Mouse (Mus musculus): ENCODE measurements around the gene Rb1.

Rb1 gene

DNA sequence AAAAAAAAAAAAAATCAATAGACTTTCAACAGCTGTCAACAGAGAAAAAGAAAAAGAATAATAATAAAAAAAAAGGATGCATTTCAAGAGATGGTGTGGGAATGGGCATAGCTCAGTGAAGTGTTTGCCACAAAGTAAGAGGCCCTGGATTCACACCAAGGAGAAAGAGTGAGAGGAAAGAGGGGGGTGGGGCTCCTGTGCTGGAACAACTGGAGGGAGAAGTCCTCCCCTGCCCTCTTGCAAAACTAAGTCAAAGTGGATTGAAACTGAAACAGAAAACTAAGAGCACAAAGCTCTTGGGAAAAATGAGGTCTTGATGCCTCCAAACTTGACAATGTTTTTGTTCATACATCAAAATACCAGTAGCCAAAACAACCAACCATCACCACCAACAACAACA, 116.4 kb downstream of the Rb1 start:
- no peak for DNase-seq (ENCODE audit: extremely low spot score)

DNA sequence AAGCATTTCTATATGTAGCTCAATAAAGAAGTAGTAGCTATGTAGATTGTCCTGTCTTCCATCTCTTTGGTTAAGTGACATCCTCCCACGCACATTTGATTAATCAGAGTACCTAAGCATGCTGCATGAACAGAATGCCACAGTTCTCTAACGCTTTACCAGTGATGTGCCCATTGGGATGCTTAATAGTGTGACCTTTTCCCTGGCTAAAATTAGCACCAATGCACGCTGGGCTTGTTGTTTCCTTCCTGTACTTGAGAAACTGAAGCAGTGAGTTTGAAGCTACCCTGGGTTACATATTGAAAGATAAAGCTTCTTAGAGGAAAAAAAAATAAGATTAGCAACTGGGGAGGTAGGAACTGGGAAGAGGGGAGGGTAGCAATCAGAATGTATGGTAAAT, 121.6 kb downstream of the Rb1 start:
- DNase-seq (ENCODE audit: extremely low spot score) = no peak

DNA sequence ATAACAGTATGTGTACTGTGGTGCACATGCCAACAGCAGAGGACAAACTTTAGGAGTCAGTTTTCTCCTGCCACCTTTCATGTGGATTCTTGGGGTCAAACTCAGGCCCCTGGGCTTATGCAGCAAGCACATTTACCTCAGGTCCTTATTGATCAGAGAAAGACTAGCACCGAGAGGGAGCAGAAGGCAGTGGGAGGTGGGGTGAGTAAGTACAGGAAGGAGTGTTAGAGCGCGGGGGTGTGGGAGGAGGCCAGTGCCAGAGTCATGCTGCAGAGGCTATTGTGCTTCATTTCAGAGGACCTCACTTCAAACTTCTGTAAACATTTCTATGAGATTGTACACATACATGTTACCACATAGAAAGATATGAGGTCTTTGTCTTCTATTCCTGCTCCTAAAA, 124.2 kb downstream of the Rb1 start:
- no peak for DNase-seq (ENCODE audit: extremely low spot score)

DNA sequence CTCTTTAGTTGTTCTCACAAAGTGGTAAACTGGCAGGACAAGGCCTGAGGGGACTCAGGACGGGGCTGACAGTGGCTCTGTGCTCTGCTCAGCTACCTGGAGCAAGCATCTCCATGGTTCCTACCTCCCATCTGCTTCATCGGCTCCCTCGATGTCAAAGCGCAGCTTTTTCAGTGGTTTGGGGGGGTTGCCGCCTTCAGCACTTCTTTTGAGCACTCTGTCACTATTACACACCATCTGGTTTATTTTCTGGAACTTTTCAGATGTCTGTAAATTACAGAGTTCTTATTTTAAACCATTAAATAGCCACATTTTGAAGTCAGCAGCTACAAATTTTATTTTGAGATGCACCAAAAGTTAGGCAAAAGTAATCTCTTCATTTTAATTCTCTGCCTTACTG, 126.6 kb downstream of the Rb1 start:
- DNase-seq (ENCODE audit: extremely low spot score) = no peak

DNA sequence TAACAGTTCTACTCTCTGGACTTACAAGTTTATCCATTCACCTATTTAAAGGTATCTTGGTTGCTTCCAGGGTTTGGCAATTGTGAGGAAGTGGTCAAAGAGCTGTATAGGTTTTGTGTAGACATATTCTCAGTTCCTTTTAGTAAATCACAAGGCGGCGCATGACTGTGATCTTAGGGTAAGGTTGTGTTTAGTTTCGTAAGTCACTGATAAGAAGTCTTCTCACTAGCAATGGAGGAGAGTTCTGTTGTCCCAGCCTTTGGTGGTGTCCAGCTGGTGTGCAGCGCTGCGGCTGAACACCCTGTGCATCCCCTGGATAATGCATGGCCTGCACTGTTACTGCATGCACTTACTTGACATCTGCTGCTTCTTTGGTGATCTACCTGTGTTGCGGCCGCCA, 138.7 kb downstream of the Rb1 start:
- no peak for DNase-seq (ENCODE audit: extremely low spot score)

DNA sequence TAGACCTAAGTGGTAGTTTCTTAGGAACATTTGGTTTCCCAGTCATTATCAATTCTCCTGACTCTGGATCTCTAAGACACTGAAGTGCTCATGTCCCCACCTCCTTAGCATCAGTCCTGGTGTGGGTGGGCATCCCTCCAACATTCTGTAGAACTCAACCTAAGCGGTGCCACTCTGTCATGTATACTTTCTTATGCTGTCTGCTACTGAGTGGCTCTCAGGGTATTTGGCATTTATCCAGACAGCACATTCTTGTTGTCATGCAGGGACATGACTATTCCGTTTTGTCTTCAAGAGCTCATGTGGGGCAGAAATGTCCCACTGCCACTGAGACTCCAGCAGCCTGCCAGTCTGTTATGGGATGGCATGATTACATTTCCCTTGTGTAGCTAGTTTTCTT, 144.5 kb downstream of the Rb1 start:
- DNase-seq (ENCODE audit: extremely low spot score) = no peak

DNA sequence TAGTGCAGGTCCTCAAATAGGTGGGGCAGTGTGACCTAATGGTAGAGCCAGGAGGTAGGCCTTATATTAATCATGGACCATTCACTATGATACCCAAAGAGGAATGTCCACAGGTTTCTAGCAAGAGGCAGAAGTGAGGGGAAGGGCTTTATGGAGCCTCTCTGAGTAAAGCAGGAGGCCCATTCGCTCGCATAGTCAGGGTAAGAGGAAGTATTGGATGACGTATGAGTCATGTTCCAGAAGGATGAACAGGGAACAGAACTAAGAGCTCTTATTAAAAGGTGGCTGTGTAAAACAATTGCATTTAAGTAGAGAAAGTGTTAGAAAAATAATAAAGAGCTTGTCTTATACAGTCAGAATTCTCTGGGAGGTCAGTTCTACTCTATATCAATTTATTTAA, 145.0 kb downstream of the Rb1 start:
- DNase-seq (ENCODE audit: extremely low spot score) = no peak

DNA sequence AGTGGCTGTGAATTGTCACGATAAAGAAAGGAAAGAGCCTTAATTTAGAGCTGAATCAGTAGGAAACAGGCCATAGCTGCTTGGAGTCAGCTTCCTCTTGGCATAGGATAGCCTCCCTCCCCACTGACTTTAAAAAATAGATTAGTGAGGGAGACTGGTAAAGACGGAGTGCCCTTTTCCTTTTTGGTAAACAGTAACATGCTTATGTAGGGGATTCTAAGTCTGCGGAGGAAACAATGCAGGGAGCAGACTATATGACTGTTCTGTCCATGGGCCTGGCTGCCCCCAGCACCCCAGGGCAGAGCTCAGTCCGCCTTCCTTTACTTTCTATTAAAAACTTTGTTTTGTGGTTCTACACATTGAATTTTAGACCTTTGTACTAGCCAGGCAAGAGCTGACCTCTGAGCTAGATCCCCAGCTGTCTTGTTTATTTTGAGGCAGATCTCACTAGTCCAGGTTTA, 146.4 kb downstream of the Rb1 start:
- no peak for DNase-seq (ENCODE audit: extremely low spot score)

DNA sequence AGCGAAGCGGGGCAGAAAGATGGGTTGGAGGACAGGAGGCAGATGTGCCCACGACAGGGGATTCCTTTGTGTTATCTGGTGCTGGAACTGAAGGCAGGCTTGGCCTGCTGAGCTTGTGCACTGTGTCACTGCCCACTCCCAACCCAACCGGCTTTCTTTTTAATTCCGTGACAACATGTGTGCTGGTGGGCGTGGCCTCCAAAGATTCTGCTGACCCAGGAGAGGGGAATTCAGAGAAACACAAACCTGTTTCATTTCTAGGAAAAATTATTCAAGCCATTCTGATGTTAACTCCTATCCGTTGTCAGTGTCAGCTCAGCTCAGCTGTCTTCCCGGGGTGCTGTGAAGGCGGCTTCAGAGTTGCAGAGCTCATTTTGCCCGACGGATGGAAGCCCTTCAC, 147.7 kb downstream of the Rb1 start:
- DNase-seq (ENCODE audit: extremely low spot score) = no peak

DNA sequence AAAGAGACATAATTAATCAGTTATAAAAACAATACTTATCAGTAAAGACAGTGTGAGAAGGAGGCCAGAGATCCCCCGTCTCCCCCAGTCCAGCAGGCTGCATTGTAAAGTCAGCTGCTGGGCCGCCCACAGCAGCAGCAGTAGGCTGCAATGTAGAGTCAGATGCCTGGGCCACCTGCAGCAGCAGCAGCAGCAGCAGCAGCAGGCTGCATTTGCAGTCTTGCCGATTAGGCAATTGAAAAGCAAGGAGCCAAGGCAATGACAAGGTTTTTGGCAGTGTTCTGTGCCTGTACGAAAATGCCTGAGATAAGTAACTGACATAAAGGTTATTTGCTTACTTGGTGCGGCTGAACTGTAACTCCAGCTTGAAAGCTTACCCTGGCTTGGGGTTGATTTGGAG, 149.4 kb downstream of the Rb1 start:
- no peak for DNase-seq (ENCODE audit: extremely low spot score)

DNA sequence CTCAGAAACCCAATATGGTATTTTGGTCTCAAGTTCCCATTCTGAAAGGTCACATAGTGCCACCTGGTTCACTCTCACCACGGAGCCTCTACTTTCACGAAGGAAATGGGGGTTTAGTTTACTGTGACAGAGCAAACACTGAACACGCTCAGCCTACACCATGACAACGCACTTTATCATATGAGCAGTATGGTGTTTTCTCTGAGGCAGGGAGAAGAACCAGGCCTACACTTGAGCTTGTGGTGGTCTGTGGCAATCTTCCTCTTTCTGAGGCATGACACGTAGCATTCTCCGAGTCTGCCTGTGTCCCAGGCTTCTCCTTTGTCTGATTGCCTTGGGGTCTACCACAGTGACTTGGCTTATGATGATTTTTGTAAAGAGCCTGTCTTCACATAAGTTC, 149.8 kb downstream of the Rb1 start:
- no peak for DNase-seq (ENCODE audit: extremely low spot score)

DNA sequence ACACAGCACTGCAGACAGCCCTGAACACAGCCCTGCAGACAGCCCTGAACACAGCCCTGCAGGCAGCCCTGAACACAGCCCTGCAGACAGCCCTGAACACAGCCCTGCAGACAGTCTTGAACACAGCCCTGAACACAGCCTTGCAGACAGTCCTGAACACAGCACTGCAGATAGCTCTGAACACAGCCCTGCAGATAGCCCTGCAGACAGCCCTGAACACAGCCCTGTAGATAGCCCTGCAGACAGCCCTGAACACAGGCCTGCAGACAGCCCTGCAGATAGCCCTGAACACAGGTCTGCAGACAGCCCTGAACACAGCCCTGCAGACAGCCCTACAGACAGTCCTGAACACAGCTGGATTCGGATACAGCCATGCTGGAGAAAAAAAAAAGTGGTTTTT, 150.6 kb downstream of the Rb1 start:
- no peak for DNase-seq (ENCODE audit: extremely low spot score)

DNA sequence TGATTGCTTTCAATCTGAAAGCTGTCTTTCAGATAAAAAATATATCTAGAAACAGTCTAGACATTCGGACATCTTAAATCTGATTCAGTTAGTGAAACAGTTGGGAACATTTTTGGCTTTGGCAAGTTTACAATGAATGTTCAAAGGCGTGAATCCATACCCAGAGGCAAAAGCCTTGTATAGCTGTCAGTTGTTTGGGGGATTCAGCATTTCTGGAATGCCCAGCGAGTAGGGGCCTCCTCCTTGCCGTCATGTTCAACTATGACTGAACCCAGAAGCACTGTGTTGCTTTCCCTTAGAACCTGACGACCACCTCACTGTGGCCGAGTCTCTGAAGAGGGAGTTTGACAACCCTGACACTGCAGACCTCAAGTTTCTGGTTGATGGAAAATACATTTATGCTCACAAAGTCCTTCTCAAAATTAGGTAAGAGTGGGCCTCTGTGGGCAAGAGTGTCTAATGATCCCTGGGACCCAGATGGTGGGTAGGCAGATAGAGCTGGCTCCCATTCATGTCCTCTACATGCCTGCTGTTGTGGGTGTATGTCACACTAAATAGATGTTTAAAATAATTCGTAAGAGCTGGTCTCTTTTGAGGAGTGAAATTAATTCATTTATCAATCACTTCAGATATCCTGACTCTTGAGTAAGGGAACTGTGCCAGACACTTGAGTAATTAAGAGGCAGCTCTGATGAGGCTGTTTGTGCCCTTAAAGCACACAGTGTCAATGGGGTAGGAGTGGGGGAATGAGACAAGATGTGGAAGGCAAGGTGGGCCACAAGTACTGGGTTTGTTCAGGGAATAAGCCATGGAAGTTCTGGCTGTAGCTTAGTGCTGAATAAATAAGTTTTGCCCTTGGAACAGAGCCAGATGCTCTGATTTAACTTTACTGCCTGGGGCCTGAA, 151.3 kb downstream of the Rb1 start:
- no peak for DNase-seq (ENCODE audit: extremely low spot score)

DNA sequence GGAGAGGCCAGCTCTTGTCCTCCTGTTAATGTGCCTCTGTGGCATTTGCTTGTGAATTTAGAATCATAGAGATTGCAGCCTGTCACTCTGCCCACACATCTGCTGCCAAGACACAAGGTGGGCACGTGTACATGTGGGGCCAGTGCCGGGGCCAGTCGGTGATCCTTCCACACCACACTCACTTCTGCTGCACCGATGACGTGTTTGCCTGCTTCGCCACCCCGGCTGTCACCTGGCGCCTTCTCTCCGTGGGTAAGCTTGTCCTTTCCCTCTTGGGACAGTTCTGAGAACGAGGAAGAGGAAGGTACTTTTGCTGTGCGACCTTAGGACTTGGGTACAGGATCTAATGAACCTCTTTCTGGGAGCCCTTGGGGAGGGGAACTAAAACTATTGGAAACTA, 152.0 kb downstream of the Rb1 start:
- no peak for DNase-seq (ENCODE audit: extremely low spot score)

DNA sequence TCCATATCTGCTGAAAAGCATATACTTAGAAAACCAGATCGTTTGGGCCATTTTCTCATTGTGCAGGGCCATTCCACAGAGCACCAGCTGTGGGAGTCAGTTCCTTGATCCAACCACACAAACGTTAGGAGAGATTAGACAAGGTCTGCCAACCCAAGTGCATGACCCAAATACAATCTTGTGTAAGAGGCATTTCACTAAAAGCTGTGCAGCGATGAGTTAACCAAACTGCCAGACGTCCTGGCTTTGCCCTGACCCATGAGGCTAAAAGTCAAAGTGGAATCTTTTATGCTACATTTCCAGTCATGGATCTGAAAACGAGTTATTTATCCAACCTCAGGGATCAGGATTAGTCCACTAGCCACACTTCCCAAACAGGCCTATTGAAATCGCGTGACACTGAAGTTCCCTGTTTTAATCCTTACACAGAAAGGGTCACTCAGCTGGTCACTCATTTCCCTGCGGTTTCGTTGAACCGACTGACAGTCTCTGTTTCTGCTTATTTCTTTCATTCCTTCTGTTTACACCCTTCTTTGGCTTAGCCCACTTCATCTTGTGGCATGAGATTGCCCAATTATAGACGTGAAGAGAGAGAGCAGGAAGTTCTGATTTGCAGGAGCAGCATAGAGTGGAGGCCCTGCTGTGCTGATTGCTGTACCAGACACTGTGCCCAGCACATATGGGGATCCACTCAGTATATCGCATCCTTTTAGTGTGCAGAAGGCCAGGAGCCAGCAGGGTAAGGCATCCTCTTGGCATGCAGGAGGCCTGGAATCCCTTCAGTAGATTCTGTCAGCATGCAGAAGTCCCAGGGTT, 153.2 kb downstream of the Rb1 start:
- DNase-seq (ENCODE audit: extremely low spot score) = no peak

DNA sequence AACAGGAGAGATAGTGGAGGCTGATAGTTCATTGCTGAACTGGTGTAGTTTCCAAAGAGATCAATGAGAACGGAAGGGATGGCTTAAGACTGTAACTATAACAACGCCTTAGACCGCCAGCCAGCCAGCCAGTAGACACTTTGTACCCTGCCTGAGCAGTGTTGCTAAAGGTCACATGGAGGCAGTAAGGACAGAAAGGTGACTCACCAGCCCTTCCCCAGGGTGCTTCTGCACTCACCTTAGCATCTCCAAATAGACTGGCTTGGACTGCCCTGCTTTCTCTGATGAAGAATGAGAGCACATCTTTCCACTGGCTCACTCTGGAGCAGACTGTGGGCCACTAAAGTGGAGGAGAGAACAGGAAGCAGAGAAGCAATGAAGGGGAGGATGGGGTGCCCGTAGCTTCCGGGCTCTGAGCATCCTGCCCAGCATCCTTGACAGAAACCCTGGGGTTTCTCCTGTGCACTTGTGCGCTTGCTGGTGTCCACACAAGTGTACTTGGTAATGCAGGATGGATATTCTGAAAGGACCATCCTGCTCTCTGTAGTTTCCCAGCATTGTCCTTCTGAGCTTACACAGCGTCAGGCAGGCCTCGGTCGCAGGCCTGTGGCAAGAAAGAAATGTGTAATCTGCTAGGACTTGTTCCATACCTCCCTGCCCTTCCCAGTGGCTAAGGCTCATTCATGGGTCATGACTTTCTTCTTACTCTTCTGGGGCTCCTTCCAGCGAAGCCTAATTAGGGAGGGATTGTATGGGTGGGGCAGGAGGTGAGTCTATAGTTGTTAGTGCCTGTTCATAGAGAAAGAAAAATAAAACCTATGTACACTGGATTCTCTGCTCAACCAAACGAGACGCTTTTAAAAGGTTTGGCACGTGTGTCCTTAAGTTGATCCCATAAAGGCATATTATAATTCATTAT, 155.4 kb downstream of the Rb1 start:
- no peak for DNase-seq (ENCODE audit: extremely low spot score)

DNA sequence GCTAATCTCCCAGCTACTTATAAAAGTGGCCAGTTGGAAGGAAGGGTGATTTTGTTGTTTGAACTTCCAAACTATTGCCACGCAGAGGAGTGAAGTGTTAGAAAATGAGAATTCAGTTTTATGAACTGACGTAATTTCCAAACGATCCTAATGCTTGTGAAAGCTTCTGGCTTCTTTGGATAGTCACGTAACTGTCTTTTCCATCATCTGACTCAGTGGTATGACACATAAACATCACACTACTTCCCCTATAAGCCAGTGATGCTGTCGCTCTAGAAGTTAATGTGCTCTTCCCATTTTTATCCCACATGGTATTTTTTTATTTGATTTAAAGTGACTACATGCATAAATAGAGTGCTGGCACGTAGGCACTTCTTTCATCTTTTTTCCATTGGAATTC, 157.0 kb downstream of the Rb1 start:
- DNase-seq (ENCODE audit: extremely low spot score) = no peak

DNA sequence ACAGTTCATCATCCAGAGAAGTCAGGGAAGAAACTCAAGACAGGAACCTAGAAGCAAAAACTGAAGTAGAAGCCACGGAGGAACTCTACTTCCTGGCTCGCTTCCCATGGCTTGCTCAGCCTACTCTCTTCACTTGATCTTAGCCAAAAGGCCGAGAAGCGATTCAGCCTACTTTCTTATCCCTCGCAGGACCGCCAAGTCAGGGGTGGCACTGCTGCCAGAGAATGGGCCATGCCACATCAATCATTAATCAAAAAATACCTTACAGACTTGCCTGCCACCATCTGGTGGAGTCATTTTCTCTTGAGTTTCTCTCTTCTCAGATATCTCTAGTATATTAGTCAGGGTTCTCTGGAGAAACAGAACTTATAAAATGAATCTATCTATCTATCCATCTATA, 160.5 kb downstream of the Rb1 start:
- no peak for DNase-seq (ENCODE audit: extremely low spot score)

DNA sequence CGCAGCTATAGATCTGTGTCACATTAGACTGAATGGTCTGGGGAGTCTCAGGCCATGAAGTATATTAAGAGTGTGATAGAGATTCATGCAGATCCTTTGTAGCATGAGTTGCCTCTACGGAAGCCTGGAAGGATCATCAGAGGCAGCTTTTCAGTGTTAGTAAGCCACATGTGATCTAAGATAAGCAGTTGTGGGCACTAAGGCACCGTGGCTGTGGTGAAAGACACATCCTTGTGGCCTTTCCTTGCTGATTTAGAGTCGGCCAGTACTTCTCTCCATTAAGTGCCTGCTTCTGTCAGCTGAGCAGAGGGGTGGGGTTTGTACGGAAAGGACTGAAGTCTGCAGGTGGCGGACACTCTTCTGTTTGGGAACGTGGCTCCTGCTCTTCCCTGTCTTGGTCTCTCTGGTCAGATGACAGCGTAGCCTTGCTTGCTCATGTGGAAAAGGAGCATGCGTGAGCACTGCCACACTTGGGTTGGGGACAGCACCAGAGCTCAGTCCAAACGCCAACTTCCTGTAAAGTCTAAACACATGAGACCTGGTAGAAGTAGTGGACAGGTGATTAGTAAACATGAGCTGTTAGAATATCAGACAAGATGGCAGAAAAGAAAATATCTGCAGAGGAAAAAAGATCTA, 162.1 kb downstream of the Rb1 start:
- DNase-seq (ENCODE audit: extremely low spot score) = no peak

DNA sequence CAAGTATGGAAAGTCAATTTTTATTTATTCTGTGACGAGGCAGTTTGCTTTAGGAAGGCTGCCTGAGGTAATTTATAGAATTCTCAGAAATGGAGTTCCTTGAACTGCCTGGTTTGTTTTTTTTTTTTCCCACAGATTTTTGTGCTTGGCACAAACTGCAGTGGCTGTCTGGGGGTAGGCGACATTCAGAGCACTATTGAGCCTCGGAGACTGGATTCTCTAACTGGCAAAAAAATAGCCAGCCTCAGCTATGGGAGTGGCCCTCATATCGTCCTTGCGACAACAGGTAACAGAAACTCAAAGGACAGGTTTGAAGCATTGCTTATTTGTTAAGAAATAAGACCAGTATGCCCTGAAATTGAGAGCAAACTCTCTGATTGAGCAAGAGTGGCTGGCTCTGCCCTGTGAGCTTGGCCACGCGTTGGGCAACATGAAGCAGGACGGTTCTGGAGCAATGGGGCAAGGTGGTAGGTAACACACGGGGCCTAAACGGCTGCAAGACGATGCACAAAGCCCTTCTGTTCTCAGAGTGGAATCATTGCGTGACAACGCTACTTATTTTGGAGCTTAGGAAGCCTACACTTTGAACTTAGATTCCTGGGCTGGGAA, 163.3 kb downstream of the Rb1 start:
- DNase-seq (ENCODE audit: extremely low spot score) = no peak

DNA sequence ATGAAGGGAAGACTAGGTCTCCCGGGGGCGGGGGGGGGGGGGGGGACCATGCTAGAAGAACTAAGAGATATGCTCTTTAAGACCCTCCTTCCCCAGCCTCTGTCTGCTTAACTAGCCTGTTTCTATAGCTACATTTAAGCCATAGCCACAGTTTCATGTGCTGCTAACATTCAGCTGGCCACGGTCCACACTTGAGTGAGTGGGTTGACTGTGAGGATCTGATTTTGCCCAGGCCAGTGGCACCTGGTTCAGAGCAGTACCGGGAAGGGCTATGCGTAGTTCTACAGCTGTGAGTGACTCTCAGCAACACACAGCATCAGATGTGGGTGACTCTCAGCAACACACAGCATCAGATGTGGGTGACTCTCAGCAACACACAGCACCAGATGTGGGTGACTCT, 164.3 kb downstream of the Rb1 start:
- DNase-seq (ENCODE audit: extremely low spot score) = no peak
